ENCODE assay signal across 16 mouse cellular contexts in the genomic region with DNA sequence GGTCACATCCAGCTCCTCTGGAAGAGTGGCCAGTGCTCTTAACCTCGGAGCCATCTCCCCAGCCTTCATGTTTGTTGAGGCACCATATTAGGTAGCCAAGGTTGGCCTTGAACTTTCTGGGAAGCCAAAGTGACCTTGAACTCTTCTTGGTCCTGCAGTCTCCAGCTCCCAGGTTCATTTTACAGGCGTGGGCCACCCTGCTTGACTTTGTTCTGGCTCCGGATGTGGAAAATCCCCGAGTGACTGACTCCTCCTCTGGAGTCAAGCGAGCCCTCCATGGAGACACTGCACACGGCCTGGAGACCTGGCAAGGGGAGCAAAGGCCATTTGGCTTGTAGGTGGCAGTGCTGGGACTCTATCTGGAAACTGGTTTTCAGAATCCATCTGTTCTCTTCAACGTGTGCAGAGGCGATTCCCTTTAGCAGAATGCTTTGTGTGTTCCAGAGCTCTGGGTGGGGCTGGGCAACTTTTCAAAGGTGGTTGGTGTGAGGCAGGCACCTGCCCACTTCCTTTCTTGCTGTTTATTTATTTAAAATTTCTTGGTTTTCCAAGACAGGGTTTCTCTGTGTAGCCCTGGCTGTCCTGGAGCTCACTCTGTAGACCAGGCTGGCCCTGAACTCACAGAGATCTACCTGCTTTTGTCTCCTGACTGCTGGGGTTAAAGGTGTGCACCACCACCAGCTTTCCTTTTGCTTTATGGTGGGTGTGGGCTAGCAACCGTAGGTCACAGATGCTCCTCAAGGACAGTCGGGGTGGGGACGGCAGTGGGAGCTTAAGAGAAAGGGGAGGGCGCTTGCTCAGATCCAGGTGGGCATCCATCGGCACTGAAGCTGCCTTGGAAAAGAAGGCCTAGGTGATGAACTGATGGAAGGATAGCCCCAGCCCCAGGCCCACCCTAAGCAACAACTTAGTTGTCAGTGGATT. TPM values are rescaled to one million over a fixed set of nuclear protein-coding genes. Genes with fewer than 3 reads are reported as not detected.
DNase-seq lines count a peak whose midpoint lies in the region; ATAC-seq and TF ChIP-seq lines count a peak whose summit lies in the region.
"Had no signal": no experiment of that assay in that cellular context is flagged by ENCODE, and none has a peak within 500 bp of the region (broad histone marks: within the 10 kb centered on the region; RNA-seq: fewer than 3 reads in every experiment).

No protein-coding gene starts in this region.

- 73% methylated on average over 13 of the region's 13 CpGs for WGBS in kidney, embryonic 16.5 days

- no peak overlapping the region for H3K9ac ChIP-seq in kidney, embryonic 16.5 days (replicated peaks; ENCODE audit: low read length)
- H3K9ac ChIP-seq: heart, embryonic 13.5 days; liver, embryonic 13.5 days had no signal

- TF ChIP-seq CTCF in left cerebral cortex, adult 2 months (IDR thresholded peaks at IDR 0.05) = no peak

- ATAC-seq in kidney, embryonic 16.5 days (ENCODE audit: low FRiP score, low TSS enrichment) = no peak
- ATAC-seq: CD4-positive, CD25-positive, alpha-beta regulatory T cell, adult 4 months; inflammation-experienced regulatory T-cells, adult 6 months; lung, postnatal 0 days had no signal

- no peak overlapping the region for H3K4me2 ChIP-seq in kidney, embryonic 16.5 days (replicated peaks; ENCODE audit: low read depth, low read length)
- H3K4me2 ChIP-seq: heart, embryonic 13.5 days; liver, embryonic 13.5 days had no signal

- intact Hi-C loops in left cerebral cortex, adult 2 months (cut with DNase I) = no loop called here
- intact Hi-C loops in left cerebral cortex, postnatal 10 days (cut with DNase I) = no loop called here

- no peaks in the 10 kb centered on the region for H3K9me3 ChIP-seq in kidney, embryonic 16.5 days (ENCODE audit: low read length)
- H3K9me3 ChIP-seq: heart, embryonic 13.5 days; liver, embryonic 13.5 days; megakaryocyte, embryonic 14.5 days had no signal

- H3K36me3 ChIP-seq in kidney, embryonic 16.5 days (ENCODE audit: insufficient read depth, low read length) = no peaks in the 10 kb centered on the region
- H3K36me3 ChIP-seq: heart, embryonic 13.5 days; liver, embryonic 13.5 days had no signal

- no peak overlapping the region for H3K27ac ChIP-seq in kidney, embryonic 16.5 days (ENCODE audit: low read length)
- 0 out of 2 replicates have a peak overlapping the region, but pooled peaks have one; percentile 8 for H3K27ac ChIP-seq in left cerebral cortex, adult 2 months
- H3K27ac ChIP-seq: heart, embryonic 13.5 days; liver, embryonic 13.5 days had no signal

- DNase-seq in kidney, adult 11 months = peak; percentile 57
- DNase-seq in left cerebral cortex, adult 2 months (ENCODE audit: extremely low spot score in 1 of 2, low spot score in 2 of 2) = no peak
- no peak for DNase-seq in left cerebral cortex, postnatal 10 days (ENCODE audit: extremely low spot score in 1 of 2, low spot score in 2 of 2)
- peak; percentile 61 for DNase-seq in brain, adult 2 months (ENCODE audit: low read depth, low spot score)
- no peak for DNase-seq in embryo, embryonic 11 days
- DNase-seq in cerebellum, postnatal 36 days = no peak
- DNase-seq: cerebellum, adult 9-11 months; heart, postnatal 4 days; left cerebral cortex, postnatal 4 days; liver, embryonic 13.5 days had no signal

- peaks cover 6% of the 10 kb centered on the region; the same call in 1 of the 2 replicates for H3K4me1 ChIP-seq in kidney, embryonic 16.5 days (ENCODE audit: insufficient read depth, low read length)
- H3K4me1 ChIP-seq: megakaryocyte, embryonic 14.5 days had no signal

- no peak overlapping the region for H3K4me3 ChIP-seq in kidney, embryonic 16.5 days (ENCODE audit: low read length)
- no peak overlapping the region for H3K4me3 ChIP-seq in left cerebral cortex, adult 2 months
- H3K4me3 ChIP-seq: heart, embryonic 13.5 days; liver, embryonic 13.5 days; megakaryocyte, embryonic 14.5 days had no signal

- no peaks in the 10 kb centered on the region for H3K27me3 ChIP-seq in kidney, embryonic 16.5 days (ENCODE audit: insufficient read depth, low read length)

RNA-seq across cellular contexts. Expression of gene Epb41l1, which starts 30.8 kb away (rescaled TPM):
- polyA plus RNA-seq in kidney, embryonic 16.5 days (2015; fragmentation: Nextera tagmentation; extraction: Ambion mirVana) = 2.1 and 2.5 TPM in 2 replicates
- 100 to 1,000 TPM; 376 to 385 TPM for total RNA-seq in left cerebral cortex, adult 2 months (2021)
- total RNA-seq in left cerebral cortex, postnatal 10 days (2021) = 100 to 1,000 TPM; 269 to 284 TPM

Comparison
In these comparisons a context has a peak if more than half of its experiments do, and no peak if none do; other contexts are left out.
1. DNase-seq: peak in kidney, adult 11 months (single experiment) and brain, adult 2 months (single experiment); none in left cerebral cortex, adult 2 months (0 of 2), left cerebral cortex, postnatal 10 days (0 of 2), embryo, embryonic 11 days (single experiment) and cerebellum, postnatal 36 days (0 of 2).